Mouse (Mus musculus) liver, embryonic 14.5 days (tissue): ENCODE measurements around the gene Aph1a. TPM values are rescaled to one million over a fixed set of nuclear protein-coding genes. Genes with fewer than 3 reads are reported as not detected.

Experiments used
- ATAC-seq: fragments of 200-750 bp; cut with Nextera tagmentation; 2 replicates; pipeline ENCODE4 v1.8.0; 2017; ENCODE audit warnings: moderate number of reproducible peaks, mild to moderate bottlenecking, moderate library complexity; ENCODE audit not compliant: insufficient read depth
- DNase-seq, 3 experiments: peaks; one replicate each; pipeline ENCODE4 v3.0.0-alpha.2; 2012 to 2013; ENCODE audit warnings: low read depth in 3 of 3, low spot score in 3 of 3
- H3K27ac ChIP-seq: fragments of 300-500 bp; sonication (generic); 2 replicates; pipeline ENCODE4 v1.5.1; 2014; ENCODE audit warnings: moderate library complexity, mild to moderate bottlenecking, control low read depth, inconsistent platforms
- H3K27me3 ChIP-seq: fragments of 300-500 bp; sonication (generic); 2 replicates; pipeline ENCODE4 v1.6.1; 2014; ENCODE audit warnings: mild to moderate bottlenecking, low read length, moderate library complexity; ENCODE audit not compliant: control insufficient read depth, insufficient read depth
- H3K36me3 ChIP-seq: fragments of 300-500 bp; sonication (generic); replicated peaks from 2 replicates; pipeline ENCODE4 v1.6.1; 2014; ENCODE audit warnings: low read depth; ENCODE audit not compliant: control insufficient read depth, insufficient read depth
- H3K4me1 ChIP-seq, 2 experiments: fragments of 200-500 bp in 1 of 2; fragments of 300-500 bp in 1 of 2; sonication (generic) in 1 of 2; replicated peaks; 2 replicates each; pipeline ENCODE4 v1.6.1; 2012 to 2014; ENCODE audit warnings: antibody characterized with exemption in 1 of 2, inconsistent platforms in 1 of 2, low read length in 1 of 2; ENCODE audit not compliant: control insufficient read depth in 2 of 2, insufficient read depth in 2 of 2
- H3K4me2 ChIP-seq: fragments of 300-500 bp; sonication (generic); 2 replicates; pipeline ENCODE4 v1.6.1; 2014; ENCODE audit warnings: low read depth, mild to moderate bottlenecking, control low read depth, moderate library complexity
- H3K4me3 ChIP-seq, 2 experiments: fragments of 200-500 bp in 1 of 2; fragments of 300-500 bp in 1 of 2; sonication (generic) in 1 of 2; 2 replicates each; pipeline ENCODE4 v1.5.1; 2012 to 2014; ENCODE audit warnings: low read depth in 2 of 2, low read length in 2 of 2, mild to moderate bottlenecking in 2 of 2, control low read depth in 1 of 2, inconsistent platforms in 1 of 2, moderate library complexity in 1 of 2; ENCODE audit not compliant: insufficient read depth in 1 of 2
- H3K9ac ChIP-seq: fragments of 300-500 bp; sonication (generic); replicated peaks from 2 replicates; pipeline ENCODE4 v1.6.1; 2014; ENCODE audit warnings: mild to moderate bottlenecking, control low read depth, moderate library complexity
- H3K9me3 ChIP-seq: fragments of 300-500 bp; sonication (generic); 2 replicates; pipeline ENCODE4 v1.6.1; 2016; ENCODE audit warnings: low read length, mixed read lengths; ENCODE audit not compliant: control insufficient read depth
- CTCF ChIP-seq: IDR thresholded peaks from 2 replicates; pipeline ENCODE4 v1.5.1; 2016; ENCODE audit warnings: antibody characterized with exemption, low read depth, control low read depth
- EP300 ChIP-seq: IDR thresholded peaks from 2 replicates; pipeline ENCODE4 v1.6.1; 2016; ENCODE audit warnings: antibody characterized with exemption, low read depth
- WGBS: fragments of 180-500 bp; shearing (Covaris S2); extraction: QIAGEN DNeasy Blood & Tissue Kit; methylation state at CpG from one replicate; pipeline ENCODE4 v1.1.7; 2014; ENCODE audit not compliant: insufficient replicate concordance; 5-methylcytosine and 5-hydroxymethylcytosine counted together
- polyA plus RNA-seq, 2 experiments: library from polyadenylated mRNA; depleted of rRNA in 1 of 2; stranded (reverse) in 1 of 2; unstranded in 1 of 2; fragments of >200 nt; fragmentation: Nextera tagmentation in 1 of 2; extraction: Ambion mirVana in 1 of 2; gene quantifications; 2 replicates each; pipeline versions ENCODE4 v1.2.1 to v1.2.3; 2012 to 2014

Gene Aph1a
- polyA plus RNA-seq, 2 experiments, result 14.0 to 26.2 TPM

DNA sequence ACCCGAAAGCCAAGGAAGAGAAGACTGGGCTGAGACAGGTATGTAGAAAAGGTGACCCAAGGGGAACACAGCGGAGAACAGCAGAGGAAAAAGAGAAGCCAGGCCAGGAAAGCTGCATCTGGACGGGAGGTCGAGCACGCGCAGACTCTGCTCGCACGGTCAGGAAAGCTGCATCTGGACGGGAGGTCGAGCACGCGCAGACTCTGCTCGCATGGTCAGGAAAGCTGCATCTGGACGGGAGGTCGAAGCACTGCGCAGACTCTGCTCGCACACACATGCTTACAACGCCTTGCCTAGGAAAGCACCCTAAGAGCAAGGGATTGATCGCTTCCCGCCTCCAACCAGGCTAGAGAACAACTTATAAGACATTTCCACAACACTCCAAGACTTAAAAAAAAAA, 28.2 kb upstream of the Aph1a start:
- Histone ChIP-seq H3K36me3 (peaks cover 6% of the 10 kb centered on the region), H3K4me3 (no peak overlapping the region), H3K27me3 (no peaks in the 10 kb centered on the region), H3K9me3 (no peaks in the 10 kb centered on the region), H3K9ac (no peak overlapping the region), H3K27ac (no peak overlapping the region), H3K4me1 (peaks cover 0 to 3% of the 10 kb centered on the region in 2 experiments; a peak in 2 of 4 replicates), H3K4me2 (no peak overlapping the region)
- ATAC-seq (no peak), DNase-seq (no peak)
- TF ChIP-seq CTCF (no peak), EP300 (no peak)
- 88% methylated on average over 20 of the region's 20 CpGs for WGBS

DNA sequence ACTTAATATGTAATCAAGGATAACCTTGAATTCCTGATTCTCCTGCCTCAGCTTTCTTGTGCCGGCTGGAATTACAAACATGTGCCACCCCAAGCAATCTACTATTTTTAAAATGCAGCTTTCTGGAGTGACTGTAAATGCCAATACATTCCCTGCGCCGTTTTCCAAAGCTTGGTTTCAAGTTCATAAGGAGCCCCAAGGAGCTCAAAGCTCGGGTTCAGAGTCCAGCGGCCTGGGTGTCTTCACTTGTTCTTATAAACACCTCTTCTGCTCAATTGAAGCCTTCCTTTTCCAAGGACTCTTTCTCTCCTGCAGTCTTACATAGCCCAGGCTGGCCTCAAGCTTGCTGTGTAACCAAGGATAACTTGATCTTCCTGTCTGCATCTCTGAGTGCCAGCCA, 27.7 kb upstream of the Aph1a start:
- peaks cover 6% of the 10 kb centered on the region for H3K36me3 ChIP-seq
- H3K27me3 ChIP-seq, result no peaks in the 10 kb centered on the region
- no peak overlapping the region for H3K9ac ChIP-seq
- H3K27ac ChIP-seq, result no peak overlapping the region
- no peak for ATAC-seq
- no peak overlapping the region for H3K4me3 ChIP-seq
- no peaks in the 10 kb centered on the region for H3K9me3 ChIP-seq
- TF ChIP-seq CTCF, result no peak
- TF ChIP-seq EP300, result no peak
- H3K4me2 ChIP-seq, result no peak overlapping the region
- peaks cover 0 to 5% of the 10 kb centered on the region in 2 experiments; a peak in 2 of 4 replicates for H3K4me1 ChIP-seq
- WGBS, result 76% methylated on average over 5 of the region's 5 CpGs
- DNase-seq, result no peak

DNA sequence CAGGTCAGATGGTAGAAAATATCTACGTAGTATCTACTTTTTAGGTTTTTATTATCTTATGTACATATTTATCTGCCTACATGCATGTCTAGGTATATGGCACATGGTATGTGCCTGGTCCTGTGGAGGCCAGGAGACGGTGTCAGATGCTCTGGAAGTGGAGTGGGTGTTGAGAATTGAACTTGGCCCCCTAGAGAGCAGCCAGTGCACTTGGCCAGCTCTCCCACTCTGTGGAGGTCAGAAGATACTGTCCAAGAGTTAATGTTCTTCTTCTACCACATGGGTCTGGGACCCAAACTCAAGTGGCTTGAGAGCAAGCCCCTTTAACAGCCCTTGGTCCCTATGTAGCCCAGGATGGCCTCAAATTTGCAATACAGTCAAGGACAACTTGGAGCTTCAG, 26.4 kb upstream of the Aph1a start:
- Histone ChIP-seq H3K27ac (no peak overlapping the region), H3K9me3 (no peaks in the 10 kb centered on the region), H3K4me2 (no peak overlapping the region), H3K4me3 (no peak overlapping the region), H3K4me1 (peaks cover 0 to 9% of the 10 kb centered on the region in 2 experiments; a peak in 3 of 4 replicates), H3K27me3 (no peaks in the 10 kb centered on the region), H3K36me3 (peaks cover 6% of the 10 kb centered on the region), H3K9ac (no peak overlapping the region)
- TF ChIP-seq CTCF (no peak), EP300 (no peak)
- DNase-seq (no peak), ATAC-seq (no peak)
- WGBS, result 81% methylated on average over 2 of the region's 2 CpGs

DNA sequence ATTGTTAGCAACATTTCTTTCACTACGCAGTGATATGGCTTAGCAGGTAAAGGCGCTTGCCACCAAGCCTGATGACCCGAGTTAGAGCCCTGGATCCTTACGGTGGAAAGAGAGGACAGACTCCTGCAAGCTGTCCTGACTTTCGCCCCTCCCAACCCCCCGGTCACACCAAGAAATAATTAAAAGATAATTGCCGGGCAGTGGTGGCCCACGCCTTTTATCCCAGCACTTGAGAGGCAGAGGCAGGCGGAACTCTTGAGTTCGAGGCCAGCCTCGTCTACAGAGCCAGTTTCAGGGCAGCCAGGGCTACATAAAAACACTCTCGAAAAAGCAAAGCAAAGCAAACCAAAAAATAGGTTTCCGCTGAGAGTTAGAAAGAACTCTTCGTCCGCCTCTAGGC, 22.8 kb upstream of the Aph1a start:
- H3K9ac ChIP-seq, result peak overlapping the region; percentile 79
- ATAC-seq (peak; percentile 50), DNase-seq (no peak)
- H3K9me3 ChIP-seq, result no peaks in the 10 kb centered on the region
- no peaks in the 10 kb centered on the region for H3K27me3 ChIP-seq
- peak overlapping the region; percentile 65 to 69 for H3K4me3 ChIP-seq
- peaks cover 6% of the 10 kb centered on the region; the same call in 1 of the 2 replicates for H3K36me3 ChIP-seq
- H3K27ac ChIP-seq, result peak overlapping the region; percentile 73
- no peak for TF ChIP-seq EP300
- TF ChIP-seq CTCF, result no peak
- H3K4me2 ChIP-seq, result peak overlapping the region; percentile 93
- 3% methylated on average over 15 of the region's 15 CpGs for WGBS
- H3K4me1 ChIP-seq, result peaks cover 5 to 18% of the 10 kb centered on the region in 2 experiments

DNA sequence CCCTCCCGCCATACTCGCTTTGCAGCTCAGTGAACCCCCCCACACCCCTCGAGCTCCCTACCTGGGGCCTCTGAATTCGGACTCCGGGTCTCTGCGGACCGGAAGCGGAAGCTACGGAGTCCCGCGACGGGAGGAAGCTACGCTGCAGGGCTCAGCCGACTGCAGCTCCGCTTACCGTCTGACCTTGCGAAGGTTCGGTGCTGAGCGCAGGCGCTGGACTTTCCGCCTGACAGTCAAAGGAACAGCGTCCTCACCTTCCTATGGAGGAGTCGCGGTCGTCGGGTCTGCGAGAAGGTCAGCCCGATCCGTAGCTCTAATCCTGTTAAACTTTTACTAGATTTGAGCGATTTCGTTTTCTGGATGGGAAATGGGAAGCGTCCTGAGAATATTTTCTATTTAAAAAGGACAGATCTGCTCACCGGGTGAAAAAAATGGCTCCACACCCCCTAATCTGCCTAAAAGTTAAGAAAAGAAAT, 22.3 kb upstream of the Aph1a start, which contains the start of gene Mrps21:
Mrps21 (minus strand) TSS at position 128 of the 476 bp plus-strand sequence.
- peak; percentile 96 for ATAC-seq
- Histone ChIP-seq H3K36me3 (peaks cover 6% of the 10 kb centered on the region; the same call in 1 of the 2 replicates), H3K27ac (peak within 1 kb of the TSS; percentile 73), H3K4me2 (peak within 1 kb of the TSS; percentile 93), H3K4me3 (peak within 1 kb of the TSS; percentile 65 to 69), H3K4me1 (peaks cover 5 to 18% of the 10 kb centered on the region in 2 experiments), H3K27me3 (no peaks in the 10 kb centered on the region), H3K9me3 (no peaks in the 10 kb centered on the region), H3K9ac (peak within 1 kb of the TSS; percentile 79)
- under 1% methylated on average over 33 of the region's 33 CpGs for WGBS
- DNase-seq, result peak; percentile 80 to 81 (median 81)
- TF ChIP-seq EP300, result no peak
- peak; percentile 25; the same call in 1 of the 2 replicates for TF ChIP-seq CTCF
